Mouse (Mus musculus) intestine, embryonic 16.5 days (tissue): ENCODE results near the gene Cant1. TPM values are rescaled to one million over a fixed set of nuclear protein-coding genes. Genes with fewer than 3 reads are reported as not detected.

Experiments used
- ATAC-seq: fragments of 200-750 bp; cut with Nextera tagmentation; 2 replicates; pipeline ENCODE4 v1.8.0; 2017; ENCODE audit warnings: moderate TSS enrichment, moderate library complexity
- H3K27ac ChIP-seq: fragments of 300-500 bp; sonication (generic); 2 replicates; pipeline ENCODE4 v1.5.1; 2014; ENCODE audit warnings: mild to moderate bottlenecking, low read length
- H3K27me3 ChIP-seq: fragments of 300-500 bp; sonication (generic); replicated peaks from 2 replicates; pipeline ENCODE4 v1.6.1; 2014; ENCODE audit warnings: low read length, control low read depth, mixed read lengths; ENCODE audit not compliant: control insufficient read depth, insufficient read depth
- H3K36me3 ChIP-seq: fragments of 300-500 bp; sonication (generic); 2 replicates; pipeline ENCODE4 v1.6.1; 2014; ENCODE audit warnings: low read length, control low read depth; ENCODE audit not compliant: control insufficient read depth, insufficient read depth
- H3K4me1 ChIP-seq: fragments of 300-500 bp; sonication (generic); 2 replicates; pipeline ENCODE4 v1.6.1; 2014; ENCODE audit warnings: low read length, control low read depth, mixed read lengths; ENCODE audit not compliant: control insufficient read depth, insufficient read depth
- H3K4me2 ChIP-seq: fragments of 300-500 bp; sonication (generic); 2 replicates; pipeline ENCODE4 v1.6.1; 2014; ENCODE audit warnings: low read depth, low read length, control low read depth
- H3K4me3 ChIP-seq: fragments of 300-500 bp; sonication (generic); 2 replicates; pipeline ENCODE4 v1.5.1; 2014; ENCODE audit warnings: mild to moderate bottlenecking, low read length
- H3K9ac ChIP-seq: fragments of 300-500 bp; sonication (generic); 2 replicates; pipeline ENCODE4 v1.6.1; 2014; ENCODE audit warnings: low read depth, low read length
- H3K9me3 ChIP-seq: fragments of 300-500 bp; sonication (generic); 2 replicates; pipeline ENCODE4 v1.6.1; 2016; ENCODE audit warnings: low read length, control low read depth; ENCODE audit not compliant: control insufficient read depth
- WGBS: fragments of 180-500 bp; shearing (Covaris S2); extraction: QIAGEN DNeasy Blood & Tissue Kit; methylation state at CpG from one replicate; pipeline ENCODE4 v1.1.7; 2014; 5-methylcytosine and 5-hydroxymethylcytosine counted together
- polyA plus RNA-seq: library from polyadenylated mRNA; unstranded; fragments of >200 nt; fragmentation: Nextera tagmentation; extraction: Ambion mirVana; gene quantifications from 2 replicates; pipeline ENCODE4 v1.2.1, GENCODE M21; 2015

Cant1 gene
- polyA plus RNA-seq, 1 experiment from 2014 or later: 38.7 TPM

- H3K4me3 ChIP-seq: no peak overlapping the region
- H3K4me1 ChIP-seq: peaks cover 24% of the 10 kb centered on the region
- H3K36me3 ChIP-seq: no peaks in the 10 kb centered on the region
- 59% methylated on average over 13 of the region's 13 CpGs for WGBS
- ATAC-seq: no peak
- H3K9me3 ChIP-seq: no peaks in the 10 kb centered on the region
- no peak overlapping the region for H3K27ac ChIP-seq
- H3K9ac ChIP-seq: no peak overlapping the region
- H3K27me3 ChIP-seq: 0 out of 2 replicates have a peak, but pooled peaks cover 2% of the 10 kb centered on the region
- H3K4me2 ChIP-seq: no peak overlapping the region
These were observed 5.9 kb upstream of the Cant1 start for GRCm38 (mm10) chr11:118424621-118425335.

- 5% methylated on average over 18 of the region's 18 CpGs for WGBS
- Histone ChIP-seq H3K27me3 (0 out of 2 replicates have a peak, but pooled peaks cover 2% of the 10 kb centered on the region), H3K9ac (peak overlapping the region; percentile 41), H3K4me1 (peaks cover 21% of the 10 kb centered on the region), H3K4me2 (peak overlapping the region; percentile 42), H3K9me3 (no peaks in the 10 kb centered on the region), H3K36me3 (no peaks in the 10 kb centered on the region), H3K4me3 (peak overlapping the region; percentile 10), H3K27ac (no peak overlapping the region)
- no peak for ATAC-seq
These were observed 4.5 kb upstream of the Cant1 start for GRCm38 (mm10) chr11:118423266-118423971.

GRCm38 (mm10) chr11:118420261-118420660 is 1.4 kb upstream of the Cant1 start:
- H3K4me2 ChIP-seq: no peak overlapping the region
- no peaks in the 10 kb centered on the region for H3K9me3 ChIP-seq
- peak overlapping the region; percentile 24; the same call in 1 of the 2 replicates for H3K27ac ChIP-seq
- 61% methylated on average over 7 of the region's 7 CpGs for WGBS
- H3K9ac ChIP-seq: no peak overlapping the region
- H3K36me3 ChIP-seq: 0 out of 2 replicates have a peak, but pooled peaks cover under 1% of the 10 kb centered on the region
- H3K4me3 ChIP-seq: no peak overlapping the region
- no peaks in the 10 kb centered on the region for H3K27me3 ChIP-seq
- ATAC-seq: no peak
- H3K4me1 ChIP-seq: peaks cover 37% of the 10 kb centered on the region

- Histone ChIP-seq H3K27ac (peak overlapping the region; percentile 84), H3K4me1 (peaks cover 40% of the 10 kb centered on the region), H3K27me3 (no peaks in the 10 kb centered on the region), H3K4me2 (peak overlapping the region; percentile 84), H3K9ac (peak overlapping the region; percentile 98), H3K4me3 (peak overlapping the region; percentile 94), H3K9me3 (no peaks in the 10 kb centered on the region), H3K36me3 (0 out of 2 replicates have a peak, but pooled peaks cover 2% of the 10 kb centered on the region)
- WGBS: 2% methylated on average over 12 of the region's 12 CpGs
- peak; percentile 36 for ATAC-seq
These were observed 448 bp downstream of the Cant1 start for GRCm38 (mm10) chr11:118418442-118418833.

GRCm38 (mm10) chr11:118417496-118417895 is 1.4 kb downstream of the Cant1 start:
- H3K27me3 ChIP-seq: no peaks in the 10 kb centered on the region
- H3K4me1 ChIP-seq: peaks cover 39% of the 10 kb centered on the region
- H3K4me2 ChIP-seq: peak overlapping the region; percentile 84
- H3K27ac ChIP-seq: peak overlapping the region; percentile 84; the same call in 1 of the 2 replicates
- peak overlapping the region; percentile 94 for H3K4me3 ChIP-seq
- 91% methylated on average over 9 of the region's 9 CpGs for WGBS
- ATAC-seq: no peak
- H3K9me3 ChIP-seq: no peaks in the 10 kb centered on the region
- H3K9ac ChIP-seq: peak overlapping the region; percentile 98
- H3K36me3 ChIP-seq: 0 out of 2 replicates have a peak, but pooled peaks cover 2% of the 10 kb centered on the region

- Histone ChIP-seq H3K27ac (peak overlapping the region; percentile 93), H3K9me3 (no peaks in the 10 kb centered on the region), H3K4me2 (peak overlapping the region; percentile 47), H3K4me3 (peak overlapping the region; percentile 15; the same call in 1 of the 2 replicates), H3K4me1 (peaks cover 47% of the 10 kb centered on the region), H3K27me3 (no peaks in the 10 kb centered on the region), H3K9ac (peak overlapping the region; percentile 51), H3K36me3 (peaks cover 2% of the 10 kb centered on the region; the same call in 1 of the 2 replicates)
- ATAC-seq: peak; percentile 61
- 68% methylated on average over 7 of the region's 7 CpGs for WGBS
These were observed 2.8 kb downstream of the Cant1 start for GRCm38 (mm10) chr11:118416046-118416445.

GRCm38 (mm10) chr11:118415630-118416029 is 3.3 kb downstream of the Cant1 start:
- Histone ChIP-seq H3K36me3 (peaks cover 2% of the 10 kb centered on the region; the same call in 1 of the 2 replicates), H3K27ac (peak overlapping the region; percentile 93), H3K27me3 (no peaks in the 10 kb centered on the region), H3K4me1 (peaks cover 50% of the 10 kb centered on the region), H3K9ac (peak overlapping the region; percentile 51), H3K9me3 (no peaks in the 10 kb centered on the region), H3K4me2 (peak overlapping the region; percentile 47), H3K4me3 (peak overlapping the region; percentile 15; the same call in 1 of the 2 replicates)
- ATAC-seq: peak; percentile 17
- 74% methylated on average over 6 of the region's 6 CpGs for WGBS

- Histone ChIP-seq H3K4me3 (no peak overlapping the region), H3K9me3 (no peaks in the 10 kb centered on the region), H3K4me1 (peaks cover 45% of the 10 kb centered on the region), H3K9ac (no peak overlapping the region), H3K36me3 (peaks cover 2% of the 10 kb centered on the region; the same call in 1 of the 2 replicates), H3K4me2 (no peak overlapping the region), H3K27me3 (no peaks in the 10 kb centered on the region), H3K27ac (no peak overlapping the region)
- WGBS: 83% methylated on average over 5 of the region's 5 CpGs
- no peak for ATAC-seq
These were observed 4.6 kb downstream of the Cant1 start for GRCm38 (mm10) chr11:118414270-118414669.

GRCm38 (mm10) chr11:118413055-118413454 is 5.8 kb downstream of the Cant1 start:
- no peak for ATAC-seq
- H3K36me3 ChIP-seq: peaks cover 2% of the 10 kb centered on the region; the same call in 1 of the 2 replicates
- H3K4me1 ChIP-seq: peaks cover 54% of the 10 kb centered on the region

More at GRCm38 (mm10) chr11:118413055-118413454, 5.8 kb downstream of the Cant1 start:
- Histone ChIP-seq H3K4me2 (no peak overlapping the region), H3K27me3 (no peaks in the 10 kb centered on the region), H3K4me3 (no peak overlapping the region), H3K9me3 (no peaks in the 10 kb centered on the region), H3K27ac (no peak overlapping the region), H3K9ac (no peak overlapping the region)
- WGBS: 85% methylated on average over 4 of the region's 4 CpGs
